Mouse (Mus musculus): ENCODE measurements around the gene Krtcap2. TPM values are rescaled to one million over a fixed set of nuclear protein-coding genes. Genes with fewer than 3 reads are reported as not detected.

Gene Krtcap2
- polyA plus RNA-seq, 2 experiments: 26.3 to 138 TPM

GRCm38 (mm10) chr3:89224796-89225195, 21.0 kb upstream of the Krtcap2 start:
- DNase-seq (ENCODE audit: low read depth in 3 of 3, low spot score in 3 of 3) (no peak), ATAC-seq (ENCODE audit: insufficient read depth) (no peak)
- Histone ChIP-seq H3K9ac (replicated peaks) (no peak overlapping the region), H3K4me1 (replicated peaks; ENCODE audit: control insufficient read depth in 2 of 2, insufficient read depth in 2 of 2, low read length in 1 of 2) (peaks cover 0 to 5% of the 10 kb centered on the region in 2 experiments; a peak in 1 of 4 replicates), H3K4me2 (ENCODE audit: low read depth) (no peak overlapping the region), H3K9me3 (ENCODE audit: control insufficient read depth, low read length) (no peaks in the 10 kb centered on the region), H3K36me3 (replicated peaks; ENCODE audit: control insufficient read depth, insufficient read depth, low read depth) (no peaks in the 10 kb centered on the region), H3K4me3 (ENCODE audit: insufficient read depth in 1 of 2, low read depth in 2 of 2, low read length in 2 of 2) (no peak overlapping the region), H3K27ac (no peak overlapping the region), H3K27me3 (ENCODE audit: control insufficient read depth, insufficient read depth, low read length) (peaks cover 36% of the 10 kb centered on the region)
- no peak for TF ChIP-seq EP300 (IDR thresholded peaks at IDR 0.05; ENCODE audit: low read depth)
- no peak for TF ChIP-seq CTCF (IDR thresholded peaks at IDR 0.05; ENCODE audit: low read depth)
- 65% methylated on average over 11 of the region's 11 CpGs for WGBS (ENCODE audit: insufficient replicate concordance)

DNA sequence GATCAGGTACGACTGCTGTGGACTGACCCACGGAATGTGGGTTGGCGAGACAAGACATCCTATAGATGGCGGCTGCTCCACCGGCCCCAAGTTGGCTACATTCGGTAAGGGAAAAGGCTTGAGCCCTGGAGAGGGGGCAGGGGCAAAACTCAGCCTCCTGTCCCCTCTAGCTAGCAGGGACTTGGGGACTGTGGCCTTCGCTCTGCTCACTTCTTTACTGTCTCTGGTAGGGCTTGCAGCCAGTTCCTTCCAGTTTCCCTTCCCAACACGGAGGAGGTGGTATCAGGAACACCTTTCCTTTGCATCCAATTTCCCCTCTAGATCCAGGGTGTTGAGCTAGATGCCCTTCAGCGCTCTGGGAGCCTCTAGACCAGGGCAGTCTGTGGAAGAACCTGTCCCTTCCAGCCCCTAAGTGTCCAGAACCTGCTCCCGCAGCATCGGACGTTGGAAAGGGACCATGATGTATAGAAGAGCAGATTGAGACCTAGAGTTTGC, 20.4 kb upstream of the Krtcap2 start:
- Histone ChIP-seq H3K9me3 (ENCODE audit: control insufficient read depth, low read length) (no peaks in the 10 kb centered on the region), H3K36me3 (replicated peaks; ENCODE audit: control insufficient read depth, insufficient read depth, low read depth) (no peaks in the 10 kb centered on the region), H3K9ac (replicated peaks) (no peak overlapping the region), H3K27me3 (ENCODE audit: control insufficient read depth, insufficient read depth, low read length) (peaks cover 36% of the 10 kb centered on the region), H3K4me1 (replicated peaks; ENCODE audit: control insufficient read depth in 2 of 2, insufficient read depth in 2 of 2, low read length in 1 of 2) (peaks cover 0 to 5% of the 10 kb centered on the region in 2 experiments; a peak in 1 of 4 replicates), H3K4me3 (ENCODE audit: insufficient read depth in 1 of 2, low read depth in 2 of 2, low read length in 2 of 2) (no peak overlapping the region), H3K4me2 (ENCODE audit: low read depth) (no peak overlapping the region), H3K27ac (no peak overlapping the region)
- DNase-seq (ENCODE audit: low read depth in 3 of 3, low spot score in 3 of 3) (no peak), ATAC-seq (ENCODE audit: insufficient read depth) (no peak)
- TF ChIP-seq EP300 (IDR thresholded peaks at IDR 0.05; ENCODE audit: low read depth): no peak
- TF ChIP-seq CTCF (IDR thresholded peaks at IDR 0.05; ENCODE audit: low read depth): no peak
- WGBS (ENCODE audit: insufficient replicate concordance): 57% methylated on average over 12 of the region's 12 CpGs

GRCm38 (mm10) chr3:89225918-89226317, 19.8 kb upstream of the Krtcap2 start:
- ATAC-seq (ENCODE audit: insufficient read depth): no peak
- no peak overlapping the region for H3K9ac ChIP-seq (replicated peaks)
- peaks cover 38% of the 10 kb centered on the region for H3K27me3 ChIP-seq (ENCODE audit: control insufficient read depth, insufficient read depth, low read length)
- H3K27ac ChIP-seq: no peak overlapping the region
- WGBS (ENCODE audit: insufficient replicate concordance): 27% methylated on average over 4 of the region's 4 CpGs
- H3K4me2 ChIP-seq (ENCODE audit: low read depth): no peak overlapping the region
- DNase-seq (ENCODE audit: low read depth in 3 of 3, low spot score in 3 of 3): no peak
- TF ChIP-seq EP300 (IDR thresholded peaks at IDR 0.05; ENCODE audit: low read depth) (no peak), CTCF (IDR thresholded peaks at IDR 0.05; ENCODE audit: low read depth) (no peak)
- H3K4me3 ChIP-seq (ENCODE audit: insufficient read depth in 1 of 2, low read depth in 2 of 2, low read length in 2 of 2): no peak overlapping the region
- no peaks in the 10 kb centered on the region for H3K36me3 ChIP-seq (replicated peaks; ENCODE audit: control insufficient read depth, insufficient read depth, low read depth)
- H3K9me3 ChIP-seq (ENCODE audit: control insufficient read depth, low read length): no peaks in the 10 kb centered on the region
- peaks cover 0 to 5% of the 10 kb centered on the region in 2 experiments; a peak in 1 of 4 replicates for H3K4me1 ChIP-seq (replicated peaks; ENCODE audit: control insufficient read depth in 2 of 2, insufficient read depth in 2 of 2, low read length in 1 of 2)

GRCm38 (mm10) chr3:89226361-89226760, 19.4 kb upstream of the Krtcap2 start:
- Histone ChIP-seq H3K27me3 (ENCODE audit: control insufficient read depth, insufficient read depth, low read length) (peaks cover 38% of the 10 kb centered on the region), H3K36me3 (replicated peaks; ENCODE audit: control insufficient read depth, insufficient read depth, low read depth) (no peaks in the 10 kb centered on the region), H3K4me1 (replicated peaks; ENCODE audit: control insufficient read depth in 2 of 2, insufficient read depth in 2 of 2, low read length in 1 of 2) (peaks cover 0 to 5% of the 10 kb centered on the region in 2 experiments; a peak in 1 of 4 replicates), H3K9ac (replicated peaks) (no peak overlapping the region), H3K9me3 (ENCODE audit: control insufficient read depth, low read length) (no peaks in the 10 kb centered on the region), H3K27ac (no peak overlapping the region), H3K4me3 (ENCODE audit: insufficient read depth in 1 of 2, low read depth in 2 of 2, low read length in 2 of 2) (no peak overlapping the region), H3K4me2 (ENCODE audit: low read depth) (no peak overlapping the region)
- 43% methylated on average over 11 of the region's 11 CpGs for WGBS (ENCODE audit: insufficient replicate concordance)
- no peak for TF ChIP-seq EP300 (IDR thresholded peaks at IDR 0.05; ENCODE audit: low read depth)
- TF ChIP-seq CTCF (IDR thresholded peaks at IDR 0.05; ENCODE audit: low read depth): no peak
- no peak for DNase-seq (ENCODE audit: low read depth in 3 of 3, low spot score in 3 of 3)
- no peak for ATAC-seq (ENCODE audit: insufficient read depth)

DNA sequence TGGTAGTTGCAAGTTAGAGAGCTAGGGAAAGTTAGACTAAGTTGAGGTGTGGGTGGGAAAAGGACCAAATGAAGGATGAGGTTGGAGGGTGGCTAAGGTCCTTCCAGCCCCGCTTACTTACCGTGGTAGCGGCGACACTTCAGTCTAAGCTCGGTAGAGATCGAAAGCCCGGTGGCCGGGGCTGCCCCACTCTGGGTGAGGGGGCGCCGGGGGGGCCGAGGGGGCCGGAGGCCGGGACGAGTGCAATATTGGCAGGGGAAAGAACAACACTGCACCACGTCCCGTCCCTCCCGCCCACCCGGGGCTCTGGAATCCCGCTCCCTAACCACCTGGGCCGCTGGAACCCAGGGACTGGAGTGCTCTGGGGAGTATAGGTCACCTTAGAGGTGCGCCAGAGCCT, 18.9 kb upstream of the Krtcap2 start, which contains the start of gene Mtx1:
Gene Mtx1, minus strand, starts transcription at position 189 of the 400 bp plus-strand sequence.
- WGBS (ENCODE audit: insufficient replicate concordance): 15% methylated on average over 20 of the region's 21 CpGs
- DNase-seq (ENCODE audit: low read depth in 3 of 3, low spot score in 3 of 3) (no peak), ATAC-seq (ENCODE audit: insufficient read depth) (peak; percentile 4; the same call in 1 of the 2 replicates)
- Histone ChIP-seq H3K9ac (replicated peaks) (no peak within 1 kb of the TSS), H3K4me2 (ENCODE audit: low read depth) (peak within 1 kb of the TSS; percentile 62), H3K4me1 (replicated peaks; ENCODE audit: control insufficient read depth in 2 of 2, insufficient read depth in 2 of 2, low read length in 1 of 2) (peaks cover 0 to 5% of the 10 kb centered on the region in 2 experiments; a peak in 1 of 4 replicates), H3K9me3 (ENCODE audit: control insufficient read depth, low read length) (no peaks in the 10 kb centered on the region), H3K27ac (no peak within 1 kb of the TSS), H3K27me3 (ENCODE audit: control insufficient read depth, insufficient read depth, low read length) (peaks cover 38% of the 10 kb centered on the region), H3K36me3 (replicated peaks; ENCODE audit: control insufficient read depth, insufficient read depth, low read depth) (no peaks in the 10 kb centered on the region), H3K4me3 (ENCODE audit: insufficient read depth in 1 of 2, low read depth in 2 of 2, low read length in 2 of 2) (peak within 1 kb of the TSS in 1 of 2 experiments; percentile 43; a peak in 3 of 4 replicates)
- TF ChIP-seq CTCF (IDR thresholded peaks at IDR 0.05; ENCODE audit: low read depth) (no peak), EP300 (IDR thresholded peaks at IDR 0.05; ENCODE audit: low read depth) (no peak)

Measured in liver, embryonic 14.5 days (tissue).